Mouse (Mus musculus) urinary bladder, postnatal 14 days (tissue): ENCODE results near the gene Rtn4rl2.
"Not testable (repeated sequence)": the region's sequence is repeated elsewhere in the genome, so short reads cannot be mapped to it uniquely, and the experiment has no call there.

Experiments
- DNase-seq: peaks from one replicate; pipeline ENCODE4 v3.0.0; 2021; ENCODE audit warnings: low spot score

The Rtn4rl2 gene

DNA sequence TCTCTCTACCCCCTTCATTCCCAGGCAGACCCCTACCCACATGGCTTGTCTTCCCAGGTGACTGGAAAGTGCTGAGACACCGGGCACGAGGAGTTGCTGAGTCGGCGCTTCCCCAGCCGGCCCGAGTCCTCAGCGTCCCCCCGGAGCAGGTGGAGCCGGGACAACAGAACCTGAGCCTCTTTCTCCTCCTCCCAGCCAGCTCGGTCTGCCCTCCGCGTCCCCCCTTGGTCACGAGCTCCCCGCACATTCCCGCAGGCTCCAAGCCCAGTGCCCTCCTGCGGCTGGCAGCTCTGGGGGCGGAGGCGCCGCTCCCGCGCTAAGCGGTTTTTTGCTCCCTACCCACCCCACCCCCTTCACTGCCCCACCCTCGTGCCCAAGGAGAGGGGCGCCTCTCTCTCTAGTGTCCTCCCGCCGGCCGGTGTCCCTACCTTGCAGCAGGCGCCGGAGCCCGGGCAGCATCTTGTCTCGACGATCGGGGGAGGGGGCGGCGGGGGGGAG lies at the start of gene Rtn4rl2:
TSS of gene Rtn4rl2 (minus strand) at position 477 of the 498 bp plus-strand sequence.
- no peak for DNase-seq

DNA sequence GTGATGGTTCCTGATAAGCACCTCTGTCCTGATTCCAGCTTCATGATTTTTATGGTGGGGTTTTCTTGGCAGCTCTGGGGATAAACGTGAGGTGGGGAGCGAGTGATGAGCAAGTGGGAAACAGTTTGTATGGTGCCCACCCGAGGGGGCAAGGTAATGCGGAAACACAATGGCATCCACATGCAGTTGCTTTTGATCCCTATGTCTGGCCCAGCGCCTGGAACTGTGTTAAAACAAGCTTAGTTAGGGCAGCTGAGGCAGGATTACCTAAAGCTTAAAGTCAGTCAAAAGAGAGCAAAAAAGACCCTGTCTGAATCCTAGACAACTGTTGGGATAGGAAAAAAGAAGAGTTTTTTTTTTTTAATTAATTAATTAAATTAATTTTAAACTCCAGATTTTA lies 48.6 kb upstream of the Rtn4rl2 start:
- no peak for DNase-seq

DNA sequence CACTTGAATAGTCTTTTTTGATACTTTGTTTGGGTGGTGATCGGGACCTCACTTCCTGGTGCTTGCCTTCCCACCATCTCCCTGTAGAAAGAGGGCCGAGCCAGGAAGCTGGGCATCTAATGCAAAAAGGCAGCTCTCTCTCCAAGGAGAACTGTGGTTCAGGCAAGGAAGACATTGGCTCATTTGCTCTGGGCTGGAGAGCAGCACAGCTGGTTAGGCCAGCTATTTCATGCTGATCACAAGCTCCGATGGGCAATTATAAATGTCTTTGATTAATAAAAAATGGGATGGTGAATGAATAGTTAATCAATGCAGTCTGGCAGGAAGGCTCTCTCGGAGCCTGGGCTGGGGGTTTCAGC lies 48.1 kb upstream of the Rtn4rl2 start:
- no peak for DNase-seq

DNA sequence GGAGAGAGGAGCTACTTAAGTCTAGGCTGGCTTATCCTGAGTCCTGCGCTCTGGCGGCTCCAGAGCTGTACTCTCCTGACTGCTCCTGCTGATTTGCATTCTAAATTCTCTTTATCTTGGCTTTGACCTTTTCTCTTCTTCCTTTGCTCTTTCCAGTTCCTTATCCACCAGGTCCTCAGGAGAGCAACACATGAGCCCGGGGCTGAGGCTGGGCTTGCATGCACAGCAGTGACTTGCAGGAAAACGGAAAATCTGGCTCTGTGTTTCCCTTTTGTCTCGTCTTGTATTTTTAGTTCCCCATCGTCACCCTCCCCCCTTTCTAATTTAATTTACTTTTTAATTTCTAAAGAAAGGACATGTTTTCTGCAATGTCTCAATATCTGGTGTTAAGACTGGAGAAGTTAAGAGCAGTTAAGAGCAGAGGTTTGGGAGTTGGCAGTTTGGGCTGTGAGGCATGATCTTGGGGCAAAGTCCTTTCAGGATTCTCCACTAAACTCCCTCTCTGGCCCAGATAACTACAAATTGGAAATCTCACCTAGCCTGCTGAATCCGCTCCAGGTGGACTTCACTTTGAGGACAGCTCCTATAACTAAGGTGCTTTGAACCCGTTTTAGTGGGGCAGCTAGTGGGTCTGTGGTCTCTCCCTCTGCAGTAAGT lies 47.6 kb upstream of the Rtn4rl2 start:
- no peak for DNase-seq

DNA sequence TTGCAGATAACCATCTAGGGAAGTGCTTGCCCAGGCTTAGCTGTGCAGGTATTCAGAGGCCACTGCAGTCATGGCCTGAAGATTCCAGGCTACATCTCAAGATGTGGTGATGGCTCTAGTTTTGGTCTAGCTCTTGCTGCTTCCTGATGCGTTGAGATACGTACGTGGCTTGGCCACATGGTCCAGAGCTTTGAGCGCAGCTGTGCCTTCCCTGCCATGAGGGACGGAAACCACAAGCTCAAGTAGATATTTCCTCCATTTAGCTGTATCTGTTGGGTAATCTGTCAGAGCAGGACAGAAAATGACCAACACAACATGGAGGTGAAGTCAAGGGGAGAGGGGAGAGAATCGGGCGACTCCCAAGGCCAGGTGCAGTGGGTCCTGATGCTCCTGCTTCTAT lies 43.7 kb upstream of the Rtn4rl2 start:
- no peak for DNase-seq

DNA sequence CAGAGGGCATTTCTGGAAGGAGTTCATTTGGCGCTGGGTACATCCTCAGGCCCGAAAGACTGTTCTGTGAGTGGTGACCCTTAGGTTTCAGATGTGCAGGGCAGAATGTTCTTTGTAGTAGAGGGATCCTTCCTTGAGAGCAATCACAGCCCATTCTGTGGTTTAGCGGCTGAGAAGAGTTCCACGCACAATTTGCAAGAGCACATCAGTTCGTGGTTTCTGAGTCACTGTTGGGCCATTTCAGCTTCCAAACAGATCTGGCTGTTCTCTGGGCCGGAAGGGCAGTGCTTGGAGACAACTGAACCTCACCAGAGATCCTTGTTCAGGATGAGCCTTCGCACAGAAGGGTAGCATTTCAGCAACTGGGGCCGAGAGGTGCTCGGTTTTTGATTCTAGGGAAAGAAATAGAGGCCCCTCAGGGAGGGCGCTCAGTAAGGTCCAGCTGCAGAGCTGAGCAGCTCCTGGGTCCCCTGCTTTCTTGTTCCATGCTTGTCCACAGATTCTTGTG lies 33.1 kb upstream of the Rtn4rl2 start:
- no peak for DNase-seq

DNA sequence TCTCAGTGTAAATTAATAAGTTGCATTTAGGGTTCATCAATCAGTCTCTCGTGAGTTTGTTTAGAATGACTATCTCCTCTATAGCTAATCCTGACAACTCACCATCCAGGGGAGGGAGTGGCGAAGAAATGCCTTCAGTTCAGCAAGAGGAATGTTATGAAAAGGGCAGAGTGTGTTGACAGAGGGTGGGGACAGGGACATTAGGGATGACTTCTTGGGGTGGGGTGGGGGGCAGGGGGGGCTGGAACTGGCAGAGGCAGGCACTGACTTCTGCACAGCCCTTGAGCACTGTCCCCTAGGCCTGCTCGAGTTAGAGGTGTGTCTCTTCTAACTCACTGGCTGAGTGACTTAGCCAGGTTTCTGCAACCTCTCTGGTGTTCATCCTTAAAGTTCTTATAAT lies 31.7 kb upstream of the Rtn4rl2 start:
- DNase-seq = no peak

DNA sequence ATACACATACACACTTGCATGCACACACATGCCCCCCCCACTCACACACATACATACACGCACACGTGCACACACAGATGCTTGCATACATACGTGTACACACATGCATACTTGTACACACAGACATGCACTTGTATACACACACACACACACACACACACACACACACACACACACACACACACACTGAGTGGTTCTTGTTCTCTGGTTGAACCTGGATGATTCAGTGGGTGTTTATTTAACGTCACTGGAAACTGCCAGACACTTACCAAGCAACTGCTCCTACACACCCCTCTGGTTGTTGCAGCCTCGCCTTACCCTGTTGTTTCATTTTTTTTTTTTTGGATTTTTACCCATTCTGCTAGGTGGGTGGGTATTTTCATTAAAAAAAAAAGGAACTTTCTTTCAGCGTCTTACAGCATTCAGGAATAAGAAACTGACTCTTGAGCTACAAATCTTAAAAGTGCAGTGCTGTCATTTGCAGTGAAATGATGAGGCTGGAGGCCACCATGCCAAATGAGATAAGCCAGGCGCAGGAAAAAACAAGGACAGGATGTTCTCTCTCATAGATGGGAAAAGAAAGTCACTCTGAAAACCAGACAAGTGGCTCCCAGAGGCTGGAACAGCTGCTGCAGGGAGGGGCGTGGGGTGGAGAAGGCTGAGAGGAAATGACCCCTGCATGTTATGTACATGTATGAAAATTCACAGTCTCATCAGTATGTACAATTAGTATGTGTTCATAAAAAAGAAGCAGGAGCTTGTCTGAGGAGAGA lies 30.2 kb upstream of the Rtn4rl2 start:
- peak; percentile 55 for DNase-seq

DNA sequence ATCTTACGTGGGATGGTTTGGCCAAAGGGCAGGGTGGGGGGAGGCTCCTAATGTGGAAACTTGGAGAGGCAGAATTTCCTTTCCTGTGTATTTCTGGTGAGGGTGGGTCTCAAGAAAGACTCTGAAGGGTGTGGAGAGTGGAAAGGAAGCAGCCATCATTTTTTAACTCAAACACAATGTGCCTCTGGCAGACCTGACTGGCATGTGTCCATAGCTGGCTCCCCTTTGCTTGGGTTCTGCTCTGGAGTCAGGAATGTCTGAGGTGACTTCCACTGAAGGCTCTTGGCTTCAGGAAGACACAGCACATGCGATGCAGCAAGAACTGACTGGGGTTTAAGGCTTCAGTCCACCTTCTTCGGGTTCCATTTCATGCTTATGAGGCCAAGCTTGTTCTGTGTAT lies 28.8 kb upstream of the Rtn4rl2 start:
- no peak for DNase-seq

DNA sequence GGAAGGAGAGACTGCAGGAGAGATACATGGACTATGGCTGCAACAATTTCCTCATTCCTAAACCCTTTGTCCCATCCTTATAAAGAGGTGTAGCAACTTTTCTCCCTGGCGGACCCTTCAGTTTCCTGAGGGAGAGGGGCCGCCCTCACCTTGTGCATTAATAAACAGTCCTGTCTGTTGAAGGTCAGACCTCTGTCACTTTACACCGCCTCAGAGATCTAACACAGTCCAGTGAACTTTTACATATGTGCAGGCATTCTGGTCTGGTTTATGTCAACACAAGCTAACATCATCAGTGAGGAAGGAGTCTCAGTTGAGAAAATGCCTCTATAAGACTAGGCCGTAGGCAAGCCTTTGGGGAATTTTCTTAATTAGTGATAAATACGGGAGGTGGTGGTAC lies 27.4 kb upstream of the Rtn4rl2 start:
- no peak for DNase-seq

DNA sequence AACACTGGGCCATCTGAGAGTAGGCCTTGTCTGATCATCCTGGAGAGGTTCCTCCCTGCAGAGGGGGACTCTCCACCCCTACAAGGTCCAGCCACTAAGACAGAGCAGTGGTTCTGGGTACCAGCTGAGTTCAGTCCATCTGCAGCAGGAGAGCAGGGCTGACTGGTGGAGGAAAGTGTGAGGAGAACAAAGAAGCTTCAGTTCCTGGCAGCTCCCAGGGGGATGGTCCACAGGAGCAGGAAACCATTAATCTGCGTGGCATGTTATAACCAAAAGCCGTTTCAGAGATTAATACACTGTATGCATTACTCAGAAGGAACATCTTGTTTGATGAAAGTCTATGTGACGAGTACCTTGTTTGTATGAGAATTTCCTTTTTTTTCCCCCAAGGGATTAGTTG lies 26.2 kb upstream of the Rtn4rl2 start:
- DNase-seq = no peak

DNA sequence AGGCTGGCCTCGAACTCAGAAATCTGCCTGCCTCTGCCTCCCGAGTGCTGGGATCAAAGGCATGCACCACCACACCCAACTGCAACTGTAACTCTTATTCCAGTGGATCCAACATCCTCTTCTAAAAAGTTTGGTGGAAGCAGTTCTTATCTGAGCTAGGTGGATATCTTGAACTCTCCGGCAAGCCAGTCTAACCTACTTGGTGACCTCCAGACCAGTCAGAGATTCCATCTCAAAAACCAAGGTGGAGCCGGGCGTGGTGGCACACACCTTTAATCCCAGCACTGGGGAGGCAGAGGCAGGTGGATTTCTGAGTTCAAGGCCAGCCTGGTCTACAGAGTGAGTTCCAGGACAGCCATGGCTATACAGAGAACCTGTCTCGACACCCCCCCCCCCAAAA lies 10.2 kb upstream of the Rtn4rl2 start:
- DNase-seq = not testable (repeated sequence)

DNA sequence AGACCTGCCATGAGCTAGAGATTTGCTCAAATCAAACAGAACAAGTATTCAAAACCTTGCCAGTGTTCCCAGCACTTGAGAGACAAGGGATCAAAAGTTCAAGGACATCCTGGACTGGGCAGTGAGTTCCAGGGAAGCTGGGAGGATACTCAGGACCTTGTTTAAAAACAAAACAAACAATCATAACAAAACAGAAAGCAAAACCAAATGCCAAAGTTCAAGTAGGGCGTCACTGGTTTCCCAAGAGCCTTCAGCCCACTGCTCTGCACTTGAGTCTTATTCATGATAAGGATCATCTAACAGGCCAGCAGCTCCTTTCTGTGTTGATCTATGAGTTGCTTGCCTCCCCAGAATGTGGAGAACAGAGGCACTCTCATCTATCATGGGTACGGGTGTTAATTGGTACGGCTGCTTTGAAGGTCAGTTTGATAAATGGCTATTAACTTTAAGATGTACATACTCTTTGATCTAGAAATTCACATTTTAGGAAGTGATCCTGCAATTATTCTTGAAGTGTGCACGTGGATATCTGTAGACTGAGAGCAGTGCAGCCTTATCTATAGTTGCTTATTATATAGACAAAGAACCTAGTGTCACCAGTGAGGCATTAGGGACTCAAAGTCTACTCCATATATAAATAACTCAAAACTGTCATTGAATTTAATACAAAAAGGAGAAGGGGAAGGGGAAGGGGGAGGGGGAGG lies 9.1 kb upstream of the Rtn4rl2 start:
- no peak for DNase-seq

DNA sequence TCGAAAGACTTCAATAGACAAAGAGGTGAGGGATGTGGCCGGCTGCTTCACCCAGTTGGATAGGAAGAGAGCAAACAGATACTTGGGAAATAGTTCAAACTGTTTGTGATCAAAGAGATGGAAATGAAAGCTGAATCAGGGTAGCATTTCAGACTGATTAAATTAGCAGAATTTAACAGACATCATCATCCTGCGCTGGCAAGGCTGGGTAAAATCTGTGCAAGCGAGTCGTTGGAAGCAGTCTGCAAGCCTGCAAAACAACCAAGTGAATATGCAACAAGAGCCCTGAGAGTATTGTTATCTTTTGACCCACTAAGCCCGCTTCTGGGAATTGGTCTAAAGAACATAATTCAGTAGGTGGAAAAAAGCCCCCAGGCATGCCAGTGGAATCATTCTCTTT lies 6.8 kb upstream of the Rtn4rl2 start:
- DNase-seq = no peak

DNA sequence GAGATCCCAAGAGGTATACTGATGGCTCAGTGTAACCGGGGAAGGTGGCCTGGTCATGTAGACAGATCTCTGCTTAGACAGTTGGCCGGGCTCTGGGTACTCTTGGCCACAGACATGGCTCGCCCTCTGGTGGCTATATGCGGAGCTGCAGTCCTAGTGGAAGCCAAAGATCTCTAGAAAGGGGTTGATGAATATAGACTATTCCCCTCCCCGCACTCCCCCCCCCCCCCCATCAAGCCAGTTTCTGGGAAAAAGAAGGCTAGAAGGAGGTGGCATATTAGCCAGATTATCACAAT lies 3.5 kb upstream of the Rtn4rl2 start:
- DNase-seq = peak; percentile 82

DNA sequence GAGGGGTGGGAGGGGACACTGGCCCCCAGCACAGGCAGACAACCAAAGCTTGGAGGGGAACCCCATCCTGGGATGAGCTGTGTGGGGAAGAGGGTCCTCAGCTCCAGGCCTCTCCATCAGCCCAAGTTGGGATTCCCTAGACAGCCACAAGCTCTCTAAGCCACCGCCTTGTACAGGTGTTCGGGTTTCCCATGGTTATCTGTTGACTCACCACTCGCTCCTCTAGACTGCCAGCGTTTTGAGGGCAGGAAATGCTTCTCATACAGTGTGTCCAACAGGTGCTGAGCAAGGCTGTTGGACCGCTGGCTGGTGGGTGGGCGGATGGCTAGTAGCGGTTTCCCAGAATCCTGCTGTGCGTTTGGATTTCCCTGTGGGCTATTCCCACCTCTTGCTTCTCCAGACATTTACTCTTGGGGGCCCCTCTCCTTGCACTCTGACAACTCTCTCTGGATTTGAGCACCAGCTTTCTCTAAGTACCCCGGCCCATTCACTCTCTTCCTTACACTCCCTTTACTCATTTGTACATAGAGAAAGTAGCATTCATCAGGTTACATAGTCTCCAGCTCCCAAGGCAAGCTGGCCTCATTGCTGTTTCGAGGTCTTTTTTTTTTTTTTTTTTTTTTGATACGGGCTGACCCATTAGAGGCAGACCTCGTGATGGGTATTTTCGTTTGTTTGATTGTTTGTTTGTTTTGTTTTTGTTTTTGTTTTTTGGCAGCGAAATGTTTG lies 3.0 kb upstream of the Rtn4rl2 start:
- no peak for DNase-seq

DNA sequence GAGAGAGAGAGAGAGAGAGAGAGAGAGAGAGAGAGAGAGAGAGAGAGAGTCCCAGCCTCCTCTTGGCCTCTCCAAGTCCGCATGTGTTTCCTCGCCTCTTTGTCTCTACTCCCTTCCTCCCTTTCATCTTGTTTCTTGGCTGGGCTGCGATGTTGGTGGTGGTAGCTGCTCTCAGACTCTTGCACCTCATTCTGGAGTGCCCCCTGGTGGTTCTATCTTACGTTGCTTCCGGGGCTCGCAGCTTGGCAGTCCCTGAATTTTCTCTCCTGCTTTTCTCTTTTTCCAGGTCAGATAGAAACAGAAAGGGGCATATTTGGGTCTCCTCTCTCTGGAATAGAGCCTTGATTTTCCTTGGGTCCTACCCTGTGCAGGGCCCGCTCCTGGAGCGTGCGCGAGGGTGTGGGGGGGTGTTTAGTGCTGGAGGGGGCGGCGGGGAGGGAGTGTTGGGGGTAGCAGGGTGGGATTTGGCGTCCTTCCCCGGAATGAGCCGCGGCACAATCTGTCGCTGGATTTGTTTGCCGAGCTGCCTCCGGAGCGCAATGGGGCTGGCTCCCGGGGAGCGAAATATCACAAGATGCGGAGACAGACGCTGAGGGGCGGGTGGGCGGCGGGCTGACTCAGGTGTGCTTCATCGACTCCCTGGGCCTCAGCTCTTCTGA lies 2.3 kb upstream of the Rtn4rl2 start:
- peak; percentile 80 for DNase-seq

DNA sequence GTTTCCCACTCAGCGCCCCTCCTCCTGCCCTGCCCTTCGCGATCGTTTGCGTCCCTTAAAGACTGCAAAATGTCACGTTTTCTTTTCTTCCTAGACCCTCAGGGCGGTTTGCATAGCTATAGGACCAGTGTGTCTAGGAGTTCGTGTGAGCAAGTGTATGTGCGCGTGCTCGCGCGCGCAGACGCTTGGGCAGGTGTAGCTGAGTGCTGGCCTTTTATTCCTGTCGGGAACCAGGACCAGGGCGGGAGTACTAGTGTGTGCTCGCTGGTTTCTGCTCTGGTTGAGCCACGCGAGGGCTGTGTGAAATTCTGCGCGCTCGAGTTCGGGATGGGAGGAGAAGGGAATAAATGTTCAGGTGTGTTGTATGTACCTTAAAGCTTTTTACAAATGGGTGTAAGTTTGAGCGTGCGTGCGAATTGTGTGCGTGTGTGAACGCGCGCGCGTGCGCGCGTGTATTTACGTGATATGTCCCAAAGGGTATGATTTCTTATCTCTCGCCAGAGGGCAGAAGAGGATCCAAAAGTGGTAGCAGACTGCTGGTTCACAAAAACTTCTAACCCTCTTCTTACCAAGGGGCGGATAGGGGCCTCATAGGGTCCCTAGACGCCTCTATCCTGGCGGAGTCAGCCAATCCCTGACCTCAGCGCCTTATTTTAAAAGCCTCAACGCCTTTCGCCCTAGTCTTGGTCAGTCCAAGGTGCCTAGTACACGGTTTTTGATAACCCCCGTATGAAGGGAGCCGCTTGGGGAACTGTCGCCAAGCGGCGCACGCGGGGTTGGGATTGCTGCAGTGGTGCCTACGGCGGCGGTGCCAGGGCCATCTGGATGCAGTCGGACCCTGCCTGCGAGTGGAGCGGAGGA lies 1.1 kb upstream of the Rtn4rl2 start:
- no peak for DNase-seq

DNA sequence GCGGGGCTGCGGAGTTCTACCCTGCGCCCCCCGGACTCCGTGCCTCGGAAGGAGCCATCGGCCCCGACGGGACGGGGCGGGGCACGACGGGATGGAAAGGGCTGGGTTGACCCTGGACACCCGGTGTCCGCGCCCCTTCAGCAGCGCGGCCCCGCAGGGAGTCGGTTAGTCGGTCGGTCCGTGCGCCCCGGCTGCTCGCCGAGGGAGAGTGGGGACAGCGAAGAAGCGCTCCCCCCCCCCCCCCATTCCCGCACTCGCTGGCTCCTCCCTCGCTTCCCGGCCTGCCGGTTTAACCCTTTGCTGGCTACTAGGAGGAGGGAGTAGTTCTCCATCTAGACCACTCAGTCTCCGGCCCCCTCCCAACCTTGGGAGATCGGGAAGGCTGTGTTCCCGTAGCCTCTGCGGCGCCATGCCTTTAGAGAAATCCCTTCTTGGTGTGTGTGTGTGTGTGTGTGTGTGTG lies 341 bp upstream of the Rtn4rl2 start:
- no peak for DNase-seq

DNA sequence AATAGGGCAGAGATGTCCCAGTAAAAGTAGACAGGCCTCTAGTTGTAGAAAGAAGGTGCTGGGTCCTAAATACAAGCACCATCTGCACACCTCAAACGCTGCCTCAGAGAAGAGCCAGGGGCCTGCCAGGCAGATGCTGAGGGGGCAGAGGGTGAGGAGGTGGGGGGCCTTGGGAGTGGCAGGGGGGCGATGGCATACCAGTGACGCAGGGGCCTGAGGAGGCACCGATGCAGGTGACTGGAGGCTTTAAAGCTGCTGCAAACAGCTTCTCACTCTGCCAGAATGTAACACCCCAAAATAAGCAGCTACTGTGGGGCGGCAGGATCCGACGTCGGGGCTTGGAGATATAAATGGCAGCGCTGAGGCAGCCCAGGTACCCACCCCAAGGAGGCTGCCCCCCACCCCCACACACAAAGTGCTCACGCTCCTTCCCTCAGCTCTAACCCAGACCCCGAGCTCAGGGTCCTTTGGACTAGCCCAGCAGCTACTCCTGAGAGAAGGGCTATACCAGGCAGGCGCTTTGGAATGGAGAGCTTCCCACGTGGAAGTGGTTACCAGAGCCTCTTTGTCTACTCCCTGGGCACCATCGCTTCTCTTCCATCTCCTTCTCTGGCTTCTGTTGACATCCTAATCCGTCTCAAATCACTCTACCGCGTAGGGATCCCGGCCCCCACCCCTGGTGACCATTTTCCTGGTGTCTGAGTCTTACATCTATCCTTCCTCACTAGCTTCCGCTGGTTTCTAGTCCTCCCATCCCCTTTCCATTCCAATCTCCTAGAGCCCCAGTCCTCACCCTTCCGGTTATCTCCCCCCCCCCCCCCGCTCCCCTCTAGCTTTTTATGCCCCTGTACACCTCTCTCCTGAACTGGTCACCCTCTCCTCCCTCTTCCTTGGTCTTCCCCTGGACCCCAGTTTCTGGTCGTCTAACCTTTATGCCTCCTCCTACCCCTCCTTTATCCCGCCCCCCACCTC lies 1.1 kb downstream of the Rtn4rl2 start:
- DNase-seq = no peak
